Mouse (Mus musculus) liver, postnatal 0 days (tissue): ENCODE measurements around the gene Cnppd1.

Experiments
- CTCF ChIP-seq: sonication (generic); IDR thresholded peaks from 2 replicates; pipeline ENCODE4 v1.5.1; 2016; ENCODE audit warnings: antibody characterized with exemption, low read depth
- EP300 ChIP-seq: IDR thresholded peaks from 2 replicates; pipeline ENCODE4 v1.6.1; 2016; ENCODE audit warnings: antibody characterized with exemption, low read depth, mild to moderate bottlenecking

DNA sequence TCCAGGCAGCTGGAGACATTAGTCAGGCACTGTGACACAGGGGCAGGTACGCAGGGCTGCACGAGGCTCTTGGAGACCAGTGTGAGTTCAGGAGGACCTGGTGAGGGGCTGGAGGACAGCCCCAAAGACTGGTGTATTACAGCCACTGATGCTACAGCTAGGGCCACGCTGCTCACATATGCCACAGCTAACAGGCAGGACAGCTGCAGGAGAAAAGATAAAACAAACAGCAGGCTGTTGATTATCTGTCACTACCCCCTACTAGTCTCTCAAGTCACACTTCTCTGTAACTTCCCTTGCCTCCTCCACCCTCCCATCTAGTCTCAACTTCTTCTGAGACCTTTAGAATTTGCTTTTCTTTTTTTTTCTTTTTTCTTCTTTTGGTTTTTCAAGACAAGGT, 5.8 kb downstream of the Cnppd1 start:
- TF ChIP-seq EP300 (peak; percentile 91), CTCF (no peak)
